Mouse (Mus musculus): ENCODE data around the gene Auts2. TPM values are rescaled to one million over a fixed set of nuclear protein-coding genes. Genes with fewer than 3 reads are reported as not detected.

The Auts2 gene
- polyA plus RNA-seq, 1 experiment from 2014 or later, result 29.4 TPM

DNA sequence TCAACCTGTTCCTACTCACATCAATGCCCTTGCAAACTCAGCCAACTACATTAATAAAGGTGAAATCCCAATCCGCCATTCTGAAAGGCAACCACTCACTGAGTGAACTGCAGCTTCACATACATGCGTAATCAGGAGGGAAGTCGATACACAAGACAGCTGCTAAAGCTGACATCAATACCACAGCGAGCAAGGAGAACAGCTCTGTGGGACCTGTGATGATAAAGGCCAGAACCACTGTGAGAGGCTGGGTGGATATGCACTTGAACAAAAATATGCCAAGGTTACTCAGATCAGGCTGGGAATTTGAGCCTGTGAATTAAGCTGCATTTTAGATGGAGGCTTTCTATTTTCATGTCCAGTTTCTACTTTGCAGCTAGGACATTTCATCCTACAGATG, 271.0 kb downstream of the Auts2 start:
- ATAC-seq (ENCODE audit: low read depth), result peak; percentile 79

DNA sequence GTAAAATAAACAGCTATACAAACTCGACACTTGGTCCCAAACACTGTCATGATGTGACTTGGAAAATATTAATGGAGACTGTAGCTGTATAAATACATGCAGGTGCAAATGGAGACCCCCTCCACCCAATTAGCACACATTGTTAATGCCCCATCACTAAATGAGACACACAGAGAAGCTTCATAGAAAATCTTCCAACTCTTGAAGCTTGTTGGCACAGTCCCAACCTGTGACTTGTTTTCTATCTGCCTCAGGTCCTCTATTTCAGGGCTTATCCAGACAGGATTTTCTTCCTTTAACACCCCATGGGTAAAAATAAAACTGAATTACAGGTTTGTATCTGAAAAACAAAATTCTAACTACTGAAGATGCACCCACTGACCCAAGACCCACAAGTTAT, 272.2 kb downstream of the Auts2 start:
- Histone ChIP-seq H3K9me3 (ENCODE audit: control insufficient read depth, low read length) (no peaks in the 10 kb centered on the region), H3K9ac (ENCODE audit: low read depth, low read length) (no peak overlapping the region), H3K36me3 (ENCODE audit: control insufficient read depth, insufficient read depth, low read length) (no peaks in the 10 kb centered on the region), H3K27ac (replicated peaks; ENCODE audit: low read depth, low read length) (no peak overlapping the region), H3K27me3 (replicated peaks; ENCODE audit: control insufficient read depth, insufficient read depth, low read length) (no peaks in the 10 kb centered on the region), H3K4me3 (ENCODE audit: low read depth, low read length) (no peak overlapping the region), H3K4me2 (ENCODE audit: low read depth, low read length) (no peak overlapping the region), H3K4me1 (ENCODE audit: control insufficient read depth, insufficient read depth, low read length) (peaks cover 19% of the 10 kb centered on the region)
- DNase-seq (ENCODE audit: low spot score) (no peak), ATAC-seq (ENCODE audit: low read depth) (no peak)
- 82% methylated on average over 1 of the region's 1 CpGs for WGBS

More for the DNA sequence above, 271.0 kb downstream of the Auts2 start:
- no peaks in the 10 kb centered on the region for H3K27me3 ChIP-seq (replicated peaks; ENCODE audit: control insufficient read depth, insufficient read depth, low read length)
- H3K36me3 ChIP-seq (ENCODE audit: control insufficient read depth, insufficient read depth, low read length), result no peaks in the 10 kb centered on the region
- no peaks in the 10 kb centered on the region for H3K9me3 ChIP-seq (ENCODE audit: control insufficient read depth, low read length)
- WGBS, result 57% methylated on average over 4 of the region's 4 CpGs
- H3K4me2 ChIP-seq (ENCODE audit: low read depth, low read length), result no peak overlapping the region
- H3K4me3 ChIP-seq (ENCODE audit: low read depth, low read length), result no peak overlapping the region
- no peak overlapping the region for H3K9ac ChIP-seq (ENCODE audit: low read depth, low read length)
- no peak overlapping the region for H3K27ac ChIP-seq (replicated peaks; ENCODE audit: low read depth, low read length)
- H3K4me1 ChIP-seq (ENCODE audit: control insufficient read depth, insufficient read depth, low read length), result peaks cover 19% of the 10 kb centered on the region
- peak; percentile 53 for DNase-seq (ENCODE audit: low spot score)

DNA sequence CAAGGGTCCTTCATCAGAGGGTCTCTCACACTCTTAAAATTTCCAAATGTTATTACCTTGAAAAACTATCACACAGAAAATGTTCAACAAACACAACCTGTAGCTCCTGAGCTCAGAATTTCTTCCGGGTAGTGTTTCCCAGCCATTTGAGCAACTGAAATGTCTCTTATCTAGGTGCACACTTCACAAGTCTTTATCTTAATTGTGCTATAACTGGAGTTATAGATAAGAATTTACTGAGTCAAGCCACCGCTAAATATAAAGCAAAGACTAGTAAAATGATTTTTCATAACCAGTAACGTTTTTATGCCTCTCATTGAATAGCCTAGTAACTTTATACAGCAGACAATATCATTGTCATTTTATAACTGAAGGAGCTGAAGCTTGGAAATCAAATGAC, 273.1 kb downstream of the Auts2 start:
- Histone ChIP-seq H3K4me2 (ENCODE audit: low read depth, low read length) (no peak overlapping the region), H3K9me3 (ENCODE audit: control insufficient read depth, low read length) (no peaks in the 10 kb centered on the region), H3K9ac (ENCODE audit: low read depth, low read length) (no peak overlapping the region), H3K27ac (replicated peaks; ENCODE audit: low read depth, low read length) (no peak overlapping the region), H3K4me3 (ENCODE audit: low read depth, low read length) (no peak overlapping the region), H3K36me3 (ENCODE audit: control insufficient read depth, insufficient read depth, low read length) (no peaks in the 10 kb centered on the region), H3K4me1 (ENCODE audit: control insufficient read depth, insufficient read depth, low read length) (peaks cover 20% of the 10 kb centered on the region), H3K27me3 (replicated peaks; ENCODE audit: control insufficient read depth, insufficient read depth, low read length) (no peaks in the 10 kb centered on the region)
- no peak for DNase-seq (ENCODE audit: low spot score)
- WGBS, result 87% methylated on average over 3 of the region's 3 CpGs
- ATAC-seq (ENCODE audit: low read depth), result no peak

DNA sequence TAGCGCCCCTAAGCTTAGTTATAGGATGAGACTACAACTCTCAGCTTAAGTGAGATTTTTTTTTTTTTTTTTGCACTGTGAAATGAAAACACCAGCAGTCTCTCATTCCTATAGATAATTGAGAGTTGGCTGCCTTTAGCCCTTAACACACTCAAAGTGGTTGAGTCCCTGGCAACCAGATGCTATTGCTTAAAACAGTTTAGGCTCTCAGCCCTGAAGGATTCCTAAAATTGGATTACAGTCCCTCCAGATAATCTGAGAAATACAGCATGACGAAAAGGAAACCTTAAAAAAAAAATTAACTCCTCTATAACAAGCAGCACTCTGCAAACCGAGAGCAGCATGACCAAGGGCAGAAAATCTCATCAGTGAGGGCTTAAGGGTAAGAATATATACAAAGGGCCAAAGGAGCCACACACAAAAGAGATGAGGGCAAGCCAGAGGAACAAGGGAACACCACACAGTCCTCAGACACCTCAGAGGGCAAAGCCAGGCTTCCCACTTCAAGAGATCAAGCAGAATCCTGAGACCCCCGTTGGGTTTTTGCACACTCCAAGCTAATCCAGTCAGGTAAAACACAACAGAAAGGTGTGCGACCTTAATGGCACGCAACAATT, 274.7 kb downstream of the Auts2 start:
- 53% methylated on average over 6 of the region's 6 CpGs for WGBS

DNA sequence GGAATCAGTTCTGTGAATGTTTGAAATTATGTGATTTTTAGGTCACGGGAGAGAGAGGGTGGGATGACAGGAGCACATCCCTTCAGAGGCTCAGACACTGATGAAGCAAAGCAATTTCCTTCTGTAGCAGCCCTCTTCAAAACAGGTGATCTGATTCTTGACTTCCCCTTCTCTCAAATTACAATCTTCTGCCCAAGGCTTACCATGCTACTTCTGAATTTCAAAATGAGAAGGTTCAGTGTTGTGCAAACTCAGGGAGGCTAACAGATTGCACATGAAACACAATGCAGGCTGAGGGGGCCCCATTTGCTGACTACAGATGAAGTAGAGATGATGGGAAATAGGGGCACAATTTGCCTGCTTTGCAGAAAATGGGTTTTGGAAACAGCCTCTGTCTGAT, 278.1 kb downstream of the Auts2 start:
- WGBS, result 15% methylated on average over 1 of the region's 1 CpGs
- Histone ChIP-seq H3K4me1 (ENCODE audit: control insufficient read depth, insufficient read depth, low read length) (peaks cover 18% of the 10 kb centered on the region), H3K36me3 (ENCODE audit: control insufficient read depth, insufficient read depth, low read length) (no peaks in the 10 kb centered on the region), H3K9me3 (ENCODE audit: control insufficient read depth, low read length) (no peaks in the 10 kb centered on the region), H3K4me2 (ENCODE audit: low read depth, low read length) (no peak overlapping the region), H3K9ac (ENCODE audit: low read depth, low read length) (no peak overlapping the region), H3K4me3 (ENCODE audit: low read depth, low read length) (no peak overlapping the region), H3K27ac (replicated peaks; ENCODE audit: low read depth, low read length) (no peak overlapping the region), H3K27me3 (replicated peaks; ENCODE audit: control insufficient read depth, insufficient read depth, low read length) (no peaks in the 10 kb centered on the region)
- ATAC-seq (ENCODE audit: low read depth), result no peak
- DNase-seq (ENCODE audit: low spot score), result no peak

More for the DNA sequence above, 274.7 kb downstream of the Auts2 start:
- no peak overlapping the region for H3K4me2 ChIP-seq (ENCODE audit: low read depth, low read length)
- H3K4me3 ChIP-seq (ENCODE audit: low read depth, low read length), result no peak overlapping the region
- H3K36me3 ChIP-seq (ENCODE audit: control insufficient read depth, insufficient read depth, low read length), result no peaks in the 10 kb centered on the region
- DNase-seq (ENCODE audit: low spot score) (peak; percentile 79), ATAC-seq (ENCODE audit: low read depth) (peak; percentile 22; the same call in 1 of the 2 replicates)
- H3K9me3 ChIP-seq (ENCODE audit: control insufficient read depth, low read length), result no peaks in the 10 kb centered on the region
- no peaks in the 10 kb centered on the region for H3K27me3 ChIP-seq (replicated peaks; ENCODE audit: control insufficient read depth, insufficient read depth, low read length)
- H3K4me1 ChIP-seq (ENCODE audit: control insufficient read depth, insufficient read depth, low read length), result peaks cover 27% of the 10 kb centered on the region
- no peak overlapping the region for H3K27ac ChIP-seq (replicated peaks; ENCODE audit: low read depth, low read length)
- H3K9ac ChIP-seq (ENCODE audit: low read depth, low read length), result no peak overlapping the region

DNA sequence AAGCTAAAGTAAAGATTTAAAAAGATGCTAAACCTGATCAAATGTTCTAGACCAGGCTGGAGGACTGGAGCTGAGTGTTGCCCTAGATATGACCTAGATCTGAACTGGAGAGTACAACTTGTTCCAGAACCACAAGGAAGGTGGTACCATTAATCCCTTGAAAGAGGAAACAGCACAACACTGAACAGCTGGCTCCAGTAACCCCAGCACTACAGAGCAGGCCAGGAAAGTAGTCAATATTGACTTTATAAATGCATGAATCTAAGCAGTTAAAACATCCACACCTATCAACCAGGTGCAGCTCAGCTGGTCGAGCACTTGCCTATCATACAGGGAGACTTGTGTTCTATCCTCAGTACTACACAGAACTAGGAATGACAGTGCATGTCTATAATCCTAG, 281.4 kb downstream of the Auts2 start:
- Histone ChIP-seq H3K9ac (ENCODE audit: low read depth, low read length) (no peak overlapping the region), H3K27ac (replicated peaks; ENCODE audit: low read depth, low read length) (no peak overlapping the region), H3K4me3 (ENCODE audit: low read depth, low read length) (no peak overlapping the region), H3K9me3 (ENCODE audit: control insufficient read depth, low read length) (no peaks in the 10 kb centered on the region), H3K36me3 (ENCODE audit: control insufficient read depth, insufficient read depth, low read length) (0 out of 2 replicates have a peak, but pooled peaks cover 4% of the 10 kb centered on the region), H3K4me1 (ENCODE audit: control insufficient read depth, insufficient read depth, low read length) (peaks cover 9% of the 10 kb centered on the region), H3K4me2 (ENCODE audit: low read depth, low read length) (no peak overlapping the region), H3K27me3 (replicated peaks; ENCODE audit: control insufficient read depth, insufficient read depth, low read length) (no peaks in the 10 kb centered on the region)
- no peak for DNase-seq (ENCODE audit: low spot score)
- no peak for ATAC-seq (ENCODE audit: low read depth)
- 85% methylated on average over 1 of the region's 1 CpGs for WGBS

DNA sequence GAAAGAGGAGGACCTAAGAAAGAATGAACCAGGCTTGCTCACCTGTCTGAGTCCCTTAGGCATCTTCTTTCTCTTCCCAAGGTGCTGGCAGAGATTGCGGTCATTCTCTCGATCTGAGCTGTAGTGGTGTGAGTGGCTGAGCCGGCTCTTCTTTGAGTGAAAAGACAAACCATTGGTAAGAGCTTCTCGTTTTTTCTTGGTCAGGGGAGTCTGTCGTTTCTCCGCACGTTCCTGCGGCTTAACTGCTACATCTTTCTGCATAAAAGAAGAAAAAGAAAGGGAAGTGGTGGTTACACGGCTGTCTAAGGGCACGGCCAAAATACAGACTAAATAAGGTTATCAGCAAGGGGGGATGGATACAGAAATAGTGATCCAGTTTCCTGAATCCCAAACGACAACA, 284.3 kb downstream of the Auts2 start:
- WGBS, result 94% methylated on average over 11 of the region's 11 CpGs
- H3K27me3 ChIP-seq (replicated peaks; ENCODE audit: control insufficient read depth, insufficient read depth, low read length), result no peaks in the 10 kb centered on the region
- 0 out of 2 replicates have a peak, but pooled peaks cover 2% of the 10 kb centered on the region for H3K4me1 ChIP-seq (ENCODE audit: control insufficient read depth, insufficient read depth, low read length)
- H3K27ac ChIP-seq (replicated peaks; ENCODE audit: low read depth, low read length), result no peak overlapping the region
- no peaks in the 10 kb centered on the region for H3K9me3 ChIP-seq (ENCODE audit: control insufficient read depth, low read length)
- DNase-seq (ENCODE audit: low spot score) (no peak), ATAC-seq (ENCODE audit: low read depth) (no peak)
- 0 out of 2 replicates have a peak, but pooled peaks cover 4% of the 10 kb centered on the region for H3K36me3 ChIP-seq (ENCODE audit: control insufficient read depth, insufficient read depth, low read length)
- H3K4me3 ChIP-seq (ENCODE audit: low read depth, low read length), result no peak overlapping the region
- H3K4me2 ChIP-seq (ENCODE audit: low read depth, low read length), result no peak overlapping the region
- no peak overlapping the region for H3K9ac ChIP-seq (ENCODE audit: low read depth, low read length)

DNA sequence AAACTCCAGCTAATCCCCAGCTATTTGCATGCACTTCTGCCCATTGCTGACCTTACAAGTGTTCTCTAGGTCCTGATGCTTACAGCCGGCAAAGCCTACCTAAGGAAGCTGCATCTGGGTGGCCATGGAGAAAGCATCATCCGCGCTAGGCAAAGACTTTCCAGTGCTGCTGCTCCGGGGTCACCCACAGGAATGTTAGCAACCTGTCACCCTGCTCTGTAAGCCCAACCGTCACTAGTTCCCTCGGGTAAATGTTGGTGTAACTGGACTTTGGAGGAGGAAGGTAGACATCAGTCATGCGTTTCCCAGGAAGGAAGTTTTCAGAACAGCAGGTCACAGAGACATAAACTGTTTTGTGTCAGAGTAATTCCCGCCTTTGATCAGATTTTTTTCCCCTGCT, 287.6 kb downstream of the Auts2 start:
- ATAC-seq (ENCODE audit: low read depth) (no peak), DNase-seq (ENCODE audit: low spot score) (no peak)
- 0 out of 2 replicates have a peak, but pooled peaks cover 4% of the 10 kb centered on the region for H3K36me3 ChIP-seq (ENCODE audit: control insufficient read depth, insufficient read depth, low read length)
- no peak overlapping the region for H3K4me2 ChIP-seq (ENCODE audit: low read depth, low read length)
- no peaks in the 10 kb centered on the region for H3K9me3 ChIP-seq (ENCODE audit: control insufficient read depth, low read length)
- H3K27me3 ChIP-seq (replicated peaks; ENCODE audit: control insufficient read depth, insufficient read depth, low read length), result no peaks in the 10 kb centered on the region
- H3K4me3 ChIP-seq (ENCODE audit: low read depth, low read length), result no peak overlapping the region
- 68% methylated on average over 8 of the region's 8 CpGs for WGBS
- H3K27ac ChIP-seq (replicated peaks; ENCODE audit: low read depth, low read length), result no peak overlapping the region
- 0 out of 2 replicates have a peak, but pooled peaks cover 2% of the 10 kb centered on the region for H3K4me1 ChIP-seq (ENCODE audit: control insufficient read depth, insufficient read depth, low read length)
- H3K9ac ChIP-seq (ENCODE audit: low read depth, low read length), result no peak overlapping the region

DNA sequence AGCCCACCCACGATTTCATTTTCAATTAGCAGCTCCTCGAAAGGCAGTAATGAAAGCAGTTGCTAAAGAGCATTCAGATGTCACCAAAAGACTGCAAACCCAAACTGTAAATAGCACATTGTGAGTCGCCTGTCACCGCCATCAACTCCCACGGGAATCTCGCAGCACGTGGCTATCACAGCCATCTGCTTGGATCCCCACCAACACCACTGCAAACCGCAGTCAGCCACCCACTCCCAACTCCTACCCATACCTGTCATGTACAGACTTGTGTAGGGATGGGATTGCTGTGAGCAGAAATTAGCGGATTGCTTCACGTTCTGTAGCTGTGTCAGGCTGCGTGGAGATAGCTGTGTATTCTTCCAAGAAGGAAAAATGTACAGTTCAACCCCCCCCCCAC, 293.6 kb downstream of the Auts2 start:
- Histone ChIP-seq H3K9ac (ENCODE audit: low read depth, low read length) (no peak overlapping the region), H3K4me2 (ENCODE audit: low read depth, low read length) (no peak overlapping the region), H3K36me3 (ENCODE audit: control insufficient read depth, insufficient read depth, low read length) (no peaks in the 10 kb centered on the region), H3K27ac (replicated peaks; ENCODE audit: low read depth, low read length) (no peak overlapping the region), H3K9me3 (ENCODE audit: control insufficient read depth, low read length) (no peaks in the 10 kb centered on the region), H3K4me1 (ENCODE audit: control insufficient read depth, insufficient read depth, low read length) (peaks cover 9% of the 10 kb centered on the region), H3K4me3 (ENCODE audit: low read depth, low read length) (no peak overlapping the region), H3K27me3 (replicated peaks; ENCODE audit: control insufficient read depth, insufficient read depth, low read length) (no peaks in the 10 kb centered on the region)
- DNase-seq (ENCODE audit: low spot score), result peak; percentile 26
- 0 out of 2 replicates have a peak, but pooled peaks have one; percentile 30 for ATAC-seq (ENCODE audit: low read depth)
- 61% methylated on average over 11 of the region's 11 CpGs for WGBS
